Mouse (Mus musculus): ENCODE measurements around the gene Fra10ac1.

Fra10ac1 gene

DNA sequence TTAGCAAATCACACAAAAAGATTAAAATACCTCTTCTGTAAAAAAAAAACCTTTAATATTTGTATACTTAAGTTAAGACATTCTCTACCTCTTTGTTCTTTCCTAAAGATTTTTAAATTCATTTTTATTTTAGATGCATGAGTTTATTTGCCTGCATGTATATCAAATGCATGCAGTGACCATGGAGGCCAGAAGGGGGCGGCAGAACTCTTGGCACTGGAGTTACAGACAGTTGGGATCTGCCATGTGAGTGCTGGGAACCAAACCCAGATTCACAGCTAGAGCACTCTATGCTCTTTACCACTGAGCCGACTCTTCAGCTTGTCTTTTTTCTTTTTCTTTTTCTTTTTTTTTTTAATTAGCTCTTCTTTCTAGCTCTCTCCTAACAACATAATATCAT lies 4.7 kb upstream of the Fra10ac1 start:
- DNase-seq = peak; percentile 50

DNA sequence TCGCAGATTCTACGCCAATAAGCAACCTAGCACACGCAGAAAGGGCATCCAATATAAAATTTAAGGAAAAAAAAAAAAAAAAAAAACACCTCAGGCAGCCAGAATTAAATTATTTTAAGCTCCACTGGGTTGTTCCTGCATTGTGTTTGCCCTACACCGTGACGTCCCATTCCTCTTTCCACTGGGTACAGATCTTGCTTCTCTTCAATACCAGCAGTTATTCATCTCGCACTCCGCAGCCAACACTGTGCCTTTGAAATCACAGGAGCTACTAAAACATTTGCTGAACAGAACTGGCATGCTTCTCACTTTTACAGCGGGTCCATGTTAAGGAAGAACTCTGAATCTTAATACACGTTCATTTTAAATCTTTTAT lies 717 bp upstream of the Fra10ac1 start:
- DNase-seq = peak; percentile 79

DNA sequence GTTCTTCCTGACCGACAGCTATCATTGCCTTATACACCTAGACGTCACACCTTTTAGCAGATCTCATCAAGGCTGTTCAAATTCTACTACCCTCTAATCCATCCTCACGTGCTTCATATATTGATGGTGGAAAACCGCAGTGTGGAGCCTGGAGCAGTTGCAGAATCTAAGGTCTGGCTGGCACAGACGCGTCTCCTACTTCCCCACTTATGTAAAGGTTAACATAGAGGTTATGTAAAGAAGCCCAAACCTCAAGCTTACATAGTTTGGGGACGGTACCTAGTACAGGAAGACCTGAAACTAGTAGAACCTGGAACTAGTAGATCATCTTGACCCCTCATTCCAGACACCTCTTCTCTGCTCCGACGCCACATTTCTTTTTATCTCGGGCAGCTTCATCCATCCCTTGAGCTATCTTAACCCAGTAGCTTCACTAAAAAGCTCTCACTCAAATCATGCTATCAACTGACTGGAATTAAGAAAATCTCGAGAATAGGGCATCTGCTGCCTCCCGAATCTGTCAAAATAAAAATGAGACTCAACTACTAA lies 526 bp downstream of the Fra10ac1 start:
- no peak for DNase-seq

- DNase-seq = no peak
Measured at GRCm38 (mm10) chr19:38217696-38218095, 6.3 kb downstream of the Fra10ac1 start.

- no peak for DNase-seq
Measured at GRCm38 (mm10) chr19:38206669-38207068, 17.3 kb downstream of the Fra10ac1 start.

DNA sequence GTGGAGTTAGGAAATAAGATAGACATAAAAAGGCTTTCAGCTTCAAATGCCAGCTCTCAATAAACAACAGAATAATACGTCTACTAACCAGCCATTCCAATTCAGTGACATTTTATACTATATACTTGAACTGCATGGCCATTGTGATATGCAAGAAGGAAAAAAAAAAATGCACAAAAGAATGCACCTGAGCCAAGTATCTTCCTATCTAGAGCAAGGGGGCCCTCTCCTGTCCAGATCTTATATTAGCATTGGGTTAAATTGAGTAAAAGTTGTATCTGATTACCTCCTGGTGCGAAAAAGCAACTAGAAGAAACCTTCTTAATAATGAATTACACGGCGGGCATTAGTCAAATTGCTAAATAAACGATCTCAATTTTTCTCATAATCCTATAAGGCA lies 25.2 kb downstream of the Fra10ac1 start:
- DNase-seq = no peak

DNA sequence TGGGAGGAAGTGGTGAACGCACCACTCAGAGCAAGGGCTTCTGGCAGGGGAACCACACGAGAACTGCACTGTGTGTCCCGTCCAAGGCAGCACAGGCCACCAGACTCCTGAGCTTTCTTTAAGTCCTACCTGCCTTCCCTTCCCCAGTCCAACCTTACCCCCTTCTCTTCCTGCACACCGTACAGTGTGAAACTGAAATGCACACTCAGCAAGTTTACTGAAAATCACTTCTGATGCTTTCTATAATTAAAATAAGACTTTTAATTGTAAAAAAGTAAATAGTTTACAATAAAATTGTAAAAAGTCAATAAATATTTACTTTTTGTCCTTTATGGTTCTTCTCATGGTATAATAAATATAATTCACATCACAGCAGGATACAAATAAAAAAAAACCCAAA lies 28.7 kb downstream of the Fra10ac1 start:
- no peak for DNase-seq

GRCm38 (mm10) chr19:38191446-38191845 lies 32.5 kb downstream of the Fra10ac1 start:
- DNase-seq = no peak

GRCm38 (mm10) chr19:38190606-38191005 lies 33.4 kb downstream of the Fra10ac1 start:
- DNase-seq = no peak

DNA sequence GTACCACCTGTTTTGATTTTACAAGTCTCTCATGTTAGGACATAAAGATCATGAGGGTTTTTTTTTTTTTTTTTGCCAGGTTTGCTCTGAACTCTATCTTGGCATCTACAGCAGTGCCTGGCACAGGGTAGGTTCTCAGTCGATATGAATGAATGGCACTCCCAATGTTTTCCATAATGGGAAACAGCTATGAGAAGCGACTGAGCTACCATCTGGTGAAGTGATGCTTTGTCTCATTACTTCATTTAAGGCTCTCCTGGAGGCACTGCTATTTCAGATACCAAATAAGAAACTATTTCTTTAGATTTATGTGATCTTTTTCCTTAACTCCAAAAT lies 36.6 kb downstream of the Fra10ac1 start:
- peak; percentile 15 for DNase-seq

DNA sequence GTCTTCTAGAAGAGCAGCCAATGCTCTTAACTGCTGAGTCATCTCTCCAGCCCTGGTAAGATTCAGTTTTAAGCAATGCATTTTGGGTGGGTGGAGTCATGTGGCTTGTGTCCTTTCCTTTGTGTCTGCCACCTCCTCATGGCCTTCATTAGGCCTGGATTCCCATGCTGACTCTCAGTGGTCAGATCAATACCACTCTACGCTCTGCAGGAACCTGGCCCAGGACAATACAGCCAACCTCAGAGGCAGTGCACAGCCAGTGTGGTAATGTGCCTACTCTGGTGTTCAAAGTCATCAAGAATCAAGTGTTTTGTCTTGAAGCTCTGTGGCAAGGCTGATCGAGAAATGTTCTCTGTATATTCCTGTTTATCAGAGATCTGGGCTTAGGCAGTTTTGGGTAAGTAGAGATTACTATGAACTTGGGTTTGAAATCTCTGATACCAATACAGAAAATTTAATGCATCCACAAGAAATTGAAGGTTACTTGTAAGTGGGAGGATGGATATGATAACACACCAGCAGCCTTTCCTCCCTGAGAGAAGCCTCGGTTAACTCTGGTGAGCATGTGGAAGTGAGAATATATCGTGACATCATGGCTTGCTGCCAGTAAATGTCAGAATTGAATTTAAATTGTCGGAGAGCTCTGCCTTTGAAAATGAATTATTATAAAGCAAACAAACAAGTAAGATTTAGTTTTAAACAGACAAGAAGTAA lies 37.2 kb downstream of the Fra10ac1 start:
- no peak for DNase-seq

DNA sequence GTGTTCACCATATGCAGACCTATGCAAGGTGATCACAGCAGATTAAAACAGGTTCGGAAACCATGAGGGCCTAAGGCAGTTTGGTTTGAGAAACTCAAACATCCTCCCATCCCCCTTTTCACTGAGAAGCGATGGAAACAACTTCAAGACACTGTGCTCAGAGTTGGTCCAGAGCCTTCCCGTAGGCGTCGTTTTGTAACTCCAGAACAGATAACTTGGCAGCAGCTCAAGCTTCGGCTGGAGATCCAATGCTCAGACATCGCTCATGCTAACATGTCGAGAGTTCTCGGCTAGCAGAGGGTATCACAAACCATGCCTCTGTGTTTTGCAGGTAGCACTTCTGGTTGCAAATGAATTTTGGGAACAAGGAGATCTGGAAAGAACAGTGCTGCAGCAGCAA lies 44.3 kb downstream of the Fra10ac1 start:
- no peak for DNase-seq

DNA sequence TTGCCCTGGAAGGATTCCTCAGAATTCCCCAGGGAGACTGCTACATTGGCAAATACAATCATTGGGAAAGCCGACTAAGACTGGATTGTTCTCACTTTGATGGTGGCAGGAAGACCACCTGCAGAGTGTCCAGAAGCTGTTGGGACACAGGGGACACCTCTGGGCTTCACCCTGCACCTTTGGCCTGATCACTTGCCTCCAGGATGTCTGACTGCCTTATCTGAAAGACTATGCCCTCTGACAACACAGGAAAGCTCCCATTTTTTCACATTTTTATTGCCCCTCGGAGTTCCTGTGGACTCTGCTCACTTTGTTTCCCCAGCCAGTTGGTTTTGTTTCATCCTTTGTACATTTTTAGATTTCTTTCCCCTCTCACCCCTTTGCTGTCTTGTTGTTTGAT lies 59.3 kb downstream of the Fra10ac1 start:
- no peak for DNase-seq

GRCm38 (mm10) chr19:38161648-38162354 lies 62.2 kb downstream of the Fra10ac1 start:
- no peak for DNase-seq

- no peak for DNase-seq
Measured at GRCm38 (mm10) chr19:38156243-38156642, 67.7 kb downstream of the Fra10ac1 start.

GRCm38 (mm10) chr19:38143540-38144271 lies 80.2 kb downstream of the Fra10ac1 start:
- DNase-seq = no peak
